8 mouse cellular contexts compared by ENCODE assay signal in the genomic region with DNA sequence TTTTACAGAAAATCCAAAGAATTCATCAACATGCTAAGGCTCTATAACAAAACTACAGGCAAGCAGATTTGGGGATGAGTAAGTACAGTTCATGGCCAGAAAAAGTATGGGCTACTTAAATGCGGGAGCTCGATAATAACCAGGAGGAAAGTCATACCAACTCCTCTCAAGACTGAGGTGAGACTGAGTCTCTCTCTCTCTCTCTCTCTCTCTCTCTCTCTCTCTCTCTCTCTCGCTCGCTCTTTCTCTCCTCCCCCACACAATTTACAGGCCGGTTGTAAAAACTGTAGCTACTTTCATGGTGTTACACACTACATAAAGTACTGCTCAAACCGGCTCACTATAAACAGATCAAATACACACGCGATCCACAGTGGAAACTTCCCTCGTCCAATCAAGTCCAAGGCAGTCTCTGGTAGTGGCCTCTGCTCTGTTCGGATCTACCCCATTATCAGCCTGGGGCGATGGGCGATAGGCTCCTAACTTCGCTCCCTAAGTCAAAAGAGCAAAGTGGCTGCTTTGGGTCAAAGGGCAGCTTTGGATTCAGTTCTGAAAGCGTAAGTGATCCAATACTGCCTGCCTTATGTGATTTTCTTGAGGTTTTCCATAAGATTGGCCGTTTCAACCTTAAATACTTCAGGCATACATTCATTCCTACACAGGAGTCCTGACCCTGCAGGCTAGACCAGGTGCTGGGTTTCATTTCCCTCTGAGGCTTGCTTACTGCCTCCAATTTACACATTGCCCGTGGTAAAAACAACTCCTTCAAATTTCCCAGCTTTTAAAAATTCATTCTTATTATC. TPM values are rescaled to one million over a fixed set of nuclear protein-coding genes. Genes with fewer than 3 reads are reported as not detected.
DNase-seq lines count a peak whose midpoint lies in the region; ATAC-seq and TF ChIP-seq lines count a peak whose summit lies in the region.

No protein-coding gene starts in this region.

- H3K9ac ChIP-seq in lung, postnatal 0 days (replicated peaks; ENCODE audit: low read depth), result no peak overlapping the region
- peak overlapping the region; percentile 57; the same call in 1 of the 2 replicates for H3K9ac ChIP-seq in limb, embryonic 14.5 days (ENCODE audit: low read depth, low read length, severe bottlenecking)
- H3K9ac ChIP-seq in stomach, embryonic 15.5 days, result no peak overlapping the region

- TF ChIP-seq CTCF in lung, postnatal 0 days (IDR thresholded peaks at IDR 0.05), result no peak

- H3K4me2 ChIP-seq in lung, postnatal 0 days (replicated peaks; ENCODE audit: low read depth, low read length), result peak overlapping the region; percentile 82
- H3K4me2 ChIP-seq in limb, embryonic 14.5 days (replicated peaks; ENCODE audit: low read depth, low read length, severe bottlenecking), result peak overlapping the region; percentile 96
- H3K4me2 ChIP-seq in stomach, embryonic 15.5 days, result peak overlapping the region; percentile 79

- peak overlapping the region; percentile 64 for H3K4me3 ChIP-seq in lung, postnatal 0 days (ENCODE audit: low read depth, low read length)
- H3K4me3 ChIP-seq in forebrain, embryonic 10.5 days, result peak overlapping the region; percentile 68
- H3K4me3 ChIP-seq in limb, embryonic 14.5 days (replicated peaks; ENCODE audit: low read length), result peak overlapping the region; percentile 67
- H3K4me3 ChIP-seq in stomach, embryonic 15.5 days (replicated peaks), result peak overlapping the region; percentile 62

- H3K27ac ChIP-seq in lung, postnatal 0 days (ENCODE audit: low read length), result no peak overlapping the region
- H3K27ac ChIP-seq in forebrain, embryonic 10.5 days, result no peak overlapping the region
- no peak overlapping the region for H3K27ac ChIP-seq in limb, embryonic 14.5 days (replicated peaks; ENCODE audit: low read depth, low read length)
- H3K27ac ChIP-seq in stomach, embryonic 15.5 days, result no peak overlapping the region

- peaks cover 10% of the 10 kb centered on the region; the same call in 1 of the 2 replicates for H3K4me1 ChIP-seq in lung, postnatal 0 days (ENCODE audit: insufficient read depth, low read depth, low read length)
- peaks cover 18% of the 10 kb centered on the region for H3K4me1 ChIP-seq in forebrain, embryonic 10.5 days
- peaks cover 8% of the 10 kb centered on the region; the same call in 1 of the 2 replicates for H3K4me1 ChIP-seq in limb, embryonic 14.5 days (ENCODE audit: control insufficient read depth, insufficient read depth, low read length)
- H3K4me1 ChIP-seq in stomach, embryonic 15.5 days, result no peaks in the 10 kb centered on the region

- no peaks in the 10 kb centered on the region for H3K36me3 ChIP-seq in lung, postnatal 0 days (ENCODE audit: insufficient read depth, low read length)
- no peaks in the 10 kb centered on the region for H3K36me3 ChIP-seq in forebrain, embryonic 10.5 days (replicated peaks)
- H3K36me3 ChIP-seq in limb, embryonic 14.5 days (ENCODE audit: control insufficient read depth, insufficient read depth, low read length), result no peaks in the 10 kb centered on the region
- H3K36me3 ChIP-seq in stomach, embryonic 15.5 days, result no peaks in the 10 kb centered on the region

- no peak for TF ChIP-seq EP300 in lung, postnatal 0 days (IDR thresholded peaks at IDR 0.05)

- peak; percentile 16 for DNase-seq in lung, postnatal 0 days (ENCODE audit: low spot score)
- no peak for DNase-seq in lung, postnatal 4 days
- no peak for DNase-seq in forebrain, embryonic 10.5 days (ENCODE audit: extremely low spot score, low spot score)
- DNase-seq in limb, embryonic 14.5 days (ENCODE audit: low spot score), result no peak
- no peak for DNase-seq in urinary bladder, postnatal 4 days (ENCODE audit: low spot score in 2 of 2)
- DNase-seq in cerebellum, adult 18-20 months, result no peak
- DNase-seq in frontal cortex, adult 2 months (ENCODE audit: extremely low spot score in 1 of 2, low spot score in 1 of 2), result no peak

- no peak for TF ChIP-seq POLR2A in limb, embryonic 14.5 days (IDR thresholded peaks at IDR 0.05; ENCODE audit: borderline replicate concordance, extremely low read depth, insufficient read depth, insufficient read length)

- ATAC-seq in lung, postnatal 0 days, result no peak
- no peak for ATAC-seq in limb, embryonic 14.5 days (ENCODE audit: low FRiP score, low read depth)
- ATAC-seq in stomach, embryonic 15.5 days (ENCODE audit: insufficient read depth, low FRiP score, low read depth), result peak; percentile 59; the same call in 1 of the 2 replicates

- H3K9me3 ChIP-seq in lung, postnatal 0 days (ENCODE audit: low read length), result no peaks in the 10 kb centered on the region
- H3K9me3 ChIP-seq in forebrain, embryonic 10.5 days, result no peaks in the 10 kb centered on the region
- H3K9me3 ChIP-seq in limb, embryonic 14.5 days (ENCODE audit: control insufficient read depth, low read length), result no peaks in the 10 kb centered on the region
- H3K9me3 ChIP-seq in stomach, embryonic 15.5 days, result no peaks in the 10 kb centered on the region

- no peaks in the 10 kb centered on the region for H3K27me3 ChIP-seq in lung, postnatal 0 days (replicated peaks; ENCODE audit: insufficient read depth, low read length)
- peaks cover 50% of the 10 kb centered on the region for H3K27me3 ChIP-seq in forebrain, embryonic 10.5 days (ENCODE audit: poor library complexity, severe bottlenecking)
- no peaks in the 10 kb centered on the region for H3K27me3 ChIP-seq in limb, embryonic 14.5 days (ENCODE audit: control insufficient read depth, insufficient read depth, low read length)
- H3K27me3 ChIP-seq in stomach, embryonic 15.5 days (replicated peaks), result no peaks in the 10 kb centered on the region

- WGBS in lung, postnatal 0 days, result 51% methylated on average over 16 of the region's 16 CpGs
- WGBS in forebrain, embryonic 10.5 days, result 53% methylated on average over 16 of the region's 16 CpGs
- WGBS in limb, embryonic 14.5 days, result 20% methylated on average over 16 of the region's 16 CpGs
- 51% methylated on average over 16 of the region's 16 CpGs for WGBS in stomach, embryonic 15.5 days

RNA-seq across cellular contexts. Expression of gene Optn, which starts 1.2 kb away (rescaled TPM):
- polyA plus RNA-seq in lung, postnatal 0 days (2015; fragmentation: Nextera tagmentation; extraction: Ambion mirVana), result 19.5 and 23.0 TPM in 2 replicates
- polyA plus RNA-seq in forebrain, embryonic 10.5 days (2016; fragmentation: Nextera tagmentation; extraction: Ambion mirVana), result 2.3 and 2.6 TPM in 2 replicates
- 2.1 and 3.0 TPM in 2 replicates for polyA plus RNA-seq in limb, embryonic 14.5 days (2012; rRNA removed)
- polyA plus RNA-seq in limb, embryonic 14.5 days (2014; fragmentation: Nextera tagmentation; extraction: Ambion mirVana), result 4.8 and 5.0 TPM in 2 replicates
- 11.2 and 12.4 TPM in 2 replicates for polyA plus RNA-seq in stomach, embryonic 15.5 days (2015; fragmentation: Nextera tagmentation; extraction: Ambion mirVana)
- polyA plus RNA-seq in frontal cortex, adult 2 months (2012; rRNA removed), result 11.7 and 13.5 TPM in 2 replicates

RNA-seq across cellular contexts. Expression of gene Mcm10, which starts 50.1 kb away (rescaled TPM):
- polyA plus RNA-seq in lung, postnatal 0 days (2015; fragmentation: Nextera tagmentation; extraction: Ambion mirVana), result 2.0 and 2.1 TPM in 2 replicates
- 82.7 and 87.4 TPM in 2 replicates for polyA plus RNA-seq in forebrain, embryonic 10.5 days (2016; fragmentation: Nextera tagmentation; extraction: Ambion mirVana)
- polyA plus RNA-seq in limb, embryonic 14.5 days (2012; rRNA removed), result 22.8 and 25.5 TPM in 2 replicates
- 22.2 and 24.9 TPM in 2 replicates for polyA plus RNA-seq in limb, embryonic 14.5 days (2014; fragmentation: Nextera tagmentation; extraction: Ambion mirVana)
- 28.4 and 29.0 TPM in 2 replicates for polyA plus RNA-seq in stomach, embryonic 15.5 days (2015; fragmentation: Nextera tagmentation; extraction: Ambion mirVana)
- 2.1 and 2.2 TPM in 2 replicates for polyA plus RNA-seq in frontal cortex, adult 2 months (2012; rRNA removed)
